Mouse (Mus musculus) bone marrow, adult 2 months (tissue): ENCODE results near the gene Trappc11. TPM values are rescaled to one million over a fixed set of nuclear protein-coding genes. Genes with fewer than 3 reads are reported as not detected.

Experiments
- H3K27ac ChIP-seq: fragments of 200-500 bp; 2 replicates; pipeline ENCODE4 v1.5.1; 2012; ENCODE audit warnings: low read depth, mild to moderate bottlenecking, control low read depth, inconsistent platforms, low read length; ENCODE audit not compliant: control insufficient read depth, poor library complexity, insufficient read depth
- H3K4me1 ChIP-seq: fragments of 200-500 bp; 2 replicates; pipeline ENCODE4 v1.6.1; 2011; ENCODE audit warnings: low read length; ENCODE audit not compliant: control insufficient read depth, insufficient read depth
- H3K4me3 ChIP-seq: fragments of 200-500 bp; replicated peaks from 2 replicates; pipeline ENCODE3; 2011; ENCODE audit warnings: mild to moderate bottlenecking, low read depth, low read length, control low read depth; ENCODE audit not compliant: control insufficient read depth
- CTCF ChIP-seq: fragments of 200-500 bp; IDR thresholded peaks from 2 replicates; pipeline ENCODE4 v1.5.1; 2011; ENCODE audit warnings: low read length, control low read depth; ENCODE audit not compliant: control insufficient read depth, insufficient read depth
- POLR2A ChIP-seq: fragments of 200-500 bp; IDR thresholded peaks from 2 replicates; pipeline ENCODE4 v1.6.1; 2011; ENCODE audit warnings: low read depth, mild to moderate bottlenecking, control low read depth, low read length, borderline replicate concordance; ENCODE audit not compliant: control insufficient read depth
- WGBS: fragments of 180-500 bp; shearing (Covaris S2); methylation state at CpG from one replicate; pipeline ENCODE4 v1.1.7; 2018; 5-methylcytosine and 5-hydroxymethylcytosine counted together
- polyA plus RNA-seq: library from polyadenylated mRNA; stranded (reverse); fragments of >200 nt; gene quantifications from 2 replicates; pipeline ENCODE4 v1.2.4, GENCODE M21; 2011; ENCODE audit warnings: low replicate concordance; ENCODE audit not compliant: missing spikeins, insufficient read depth, insufficient read length

Trappc11 gene
- polyA plus RNA-seq, 1 experiment = 10.5 TPM

DNA sequence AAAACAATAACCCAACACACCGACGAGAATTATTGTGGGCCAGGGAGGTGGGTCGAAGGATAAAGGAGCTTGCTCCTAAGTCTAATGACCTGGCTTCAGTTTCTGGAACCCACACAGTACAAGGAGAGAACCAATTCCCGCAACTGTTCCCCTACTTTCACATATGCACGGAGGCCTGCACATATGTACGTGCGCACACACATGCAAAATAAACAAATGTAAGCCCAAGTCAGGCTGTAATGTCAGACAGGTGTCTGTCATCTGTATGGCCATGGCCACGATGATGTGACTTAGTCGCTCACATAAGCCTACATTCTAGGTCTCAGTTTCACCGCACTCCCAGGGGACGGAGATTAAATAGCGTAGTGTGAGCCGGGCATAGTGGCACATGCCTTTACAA, 30.7 kb downstream of the Trappc11 start:
- no peak overlapping the region for H3K4me3 ChIP-seq
- WGBS = 91% methylated on average over 13 of the region's 13 CpGs
- no peak for TF ChIP-seq POLR2A
- no peak for TF ChIP-seq CTCF
- no peaks in the 10 kb centered on the region for H3K4me1 ChIP-seq
- H3K27ac ChIP-seq = no peak overlapping the region

DNA sequence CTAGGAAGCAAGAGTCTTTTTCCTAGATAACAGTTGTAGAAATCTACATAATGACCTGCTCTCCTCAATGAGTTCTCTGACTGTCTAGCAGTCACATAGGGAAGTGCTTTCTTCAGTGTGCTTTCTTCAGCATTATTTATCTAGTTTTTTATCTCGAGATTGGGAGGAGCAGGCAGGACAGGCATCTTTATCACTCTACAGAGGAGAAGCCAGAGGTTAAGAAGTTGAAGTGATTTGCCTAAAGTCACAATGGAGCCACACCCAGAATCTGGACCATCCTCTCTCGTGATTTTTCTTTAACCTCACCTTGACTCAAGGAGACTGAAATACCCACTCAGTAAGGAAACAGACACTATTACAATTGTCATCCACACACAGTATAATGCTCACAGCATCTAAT, 31.3 kb downstream of the Trappc11 start:
- WGBS = 56% methylated on average over 2 of the region's 2 CpGs
- Histone ChIP-seq H3K4me3 (no peak overlapping the region), H3K27ac (no peak overlapping the region), H3K4me1 (no peaks in the 10 kb centered on the region)
- no peak for TF ChIP-seq CTCF
- TF ChIP-seq POLR2A = no peak

DNA sequence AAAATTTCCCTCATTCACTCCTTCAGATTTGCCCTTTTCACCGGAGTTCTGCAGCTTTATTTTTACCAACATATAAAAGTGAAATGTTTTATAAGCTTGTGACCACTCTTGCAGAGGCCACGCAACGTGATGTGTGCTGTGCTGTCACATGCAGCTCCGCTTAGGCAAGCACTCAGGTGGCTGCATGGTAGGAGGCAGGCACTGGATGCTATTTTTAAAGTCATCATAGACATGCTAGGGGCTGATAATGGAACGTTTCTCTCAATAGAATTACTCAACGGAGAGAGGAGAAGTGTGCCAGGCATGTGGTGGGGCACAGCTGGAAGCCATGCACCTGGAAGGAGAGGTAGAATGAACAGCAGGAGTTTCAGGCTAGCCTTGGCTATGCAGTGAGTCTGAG, 37.8 kb downstream of the Trappc11 start:
- WGBS = 84% methylated on average over 6 of the region's 6 CpGs
- TF ChIP-seq CTCF = no peak
- TF ChIP-seq POLR2A = no peak
- Histone ChIP-seq H3K4me1 (no peaks in the 10 kb centered on the region), H3K4me3 (no peak overlapping the region), H3K27ac (no peak overlapping the region)

DNA sequence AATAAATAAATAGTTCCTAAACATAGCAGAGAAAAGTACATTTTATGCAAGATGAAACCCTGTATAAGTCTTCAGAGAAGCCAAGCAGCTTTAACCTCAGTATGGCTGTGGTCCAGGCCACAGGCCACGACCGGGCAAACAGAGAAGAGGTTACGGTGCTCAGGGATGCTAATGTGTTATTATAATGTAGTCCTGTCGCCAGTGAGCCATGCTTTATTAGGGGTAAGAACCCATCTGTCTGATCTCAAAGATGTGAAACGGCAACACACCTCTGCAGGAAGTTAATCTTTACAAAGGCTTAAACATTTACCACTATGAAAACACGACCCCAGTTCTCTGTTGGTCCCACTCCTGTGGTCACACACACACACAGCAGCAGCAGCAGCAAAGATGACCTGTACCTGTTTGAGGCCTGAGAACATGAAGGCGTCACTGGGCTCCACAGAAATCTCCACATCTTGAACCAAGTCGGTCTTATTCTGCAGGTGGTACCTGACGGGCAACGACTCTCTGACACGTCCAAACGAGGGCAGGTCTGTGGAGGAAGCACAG, 38.6 kb downstream of the Trappc11 start:
- Histone ChIP-seq H3K4me3 (no peak overlapping the region), H3K27ac (no peak overlapping the region), H3K4me1 (no peaks in the 10 kb centered on the region)
- TF ChIP-seq POLR2A (no peak), CTCF (no peak)
- WGBS = 78% methylated on average over 12 of the region's 12 CpGs

DNA sequence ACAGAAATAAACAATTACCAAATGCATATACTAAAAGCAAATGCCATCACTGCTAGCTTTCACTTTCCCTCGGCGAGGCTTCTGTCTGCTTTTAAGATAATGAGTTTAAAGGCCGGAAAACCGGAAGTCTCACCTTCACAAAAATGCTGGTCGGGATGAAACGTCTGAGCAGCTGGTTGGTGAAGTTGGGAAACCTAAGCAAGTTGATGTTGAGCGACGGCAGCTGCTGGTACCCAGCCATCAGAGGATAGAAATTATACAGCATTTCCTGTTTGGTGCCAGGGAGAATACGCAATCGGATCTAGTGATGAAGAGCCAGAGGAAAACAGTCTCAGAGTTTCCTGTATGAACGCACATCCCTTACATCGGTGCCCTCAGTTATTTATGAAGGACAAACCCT, 40.2 kb downstream of the Trappc11 start:
- H3K4me1 ChIP-seq = no peaks in the 10 kb centered on the region
- TF ChIP-seq CTCF = no peak
- no peak for TF ChIP-seq POLR2A

DNA sequence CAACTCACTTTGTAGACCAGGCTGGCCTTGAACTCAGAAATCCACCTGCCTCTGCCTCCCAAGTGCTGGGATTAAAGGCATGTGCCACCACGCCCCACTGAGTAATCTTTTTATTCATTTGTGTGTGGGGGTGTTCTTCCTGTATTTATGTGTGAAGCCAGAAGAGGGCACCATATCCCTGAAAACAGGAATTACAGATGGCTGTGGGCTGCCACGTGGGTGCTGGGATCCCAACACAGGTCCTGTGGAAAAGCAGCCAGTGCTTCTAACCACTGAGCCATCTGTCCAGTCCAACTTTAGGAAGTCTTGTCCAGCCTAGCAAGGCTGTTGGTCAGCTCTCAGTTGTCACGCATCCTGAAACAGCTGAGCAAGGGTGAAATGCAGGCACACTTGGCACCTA, 46.0 kb downstream of the Trappc11 start:
- 80% methylated on average over 3 of the region's 3 CpGs for WGBS
- TF ChIP-seq POLR2A (no peak), CTCF (no peak)
- H3K4me3 ChIP-seq = no peak overlapping the region
- H3K27ac ChIP-seq = no peak overlapping the region
- no peaks in the 10 kb centered on the region for H3K4me1 ChIP-seq

More for the DNA sequence above, 40.2 kb downstream of the Trappc11 start:
- WGBS = 89% methylated on average over 12 of the region's 12 CpGs
- Histone ChIP-seq H3K4me3 (no peak overlapping the region), H3K27ac (no peak overlapping the region)

DNA sequence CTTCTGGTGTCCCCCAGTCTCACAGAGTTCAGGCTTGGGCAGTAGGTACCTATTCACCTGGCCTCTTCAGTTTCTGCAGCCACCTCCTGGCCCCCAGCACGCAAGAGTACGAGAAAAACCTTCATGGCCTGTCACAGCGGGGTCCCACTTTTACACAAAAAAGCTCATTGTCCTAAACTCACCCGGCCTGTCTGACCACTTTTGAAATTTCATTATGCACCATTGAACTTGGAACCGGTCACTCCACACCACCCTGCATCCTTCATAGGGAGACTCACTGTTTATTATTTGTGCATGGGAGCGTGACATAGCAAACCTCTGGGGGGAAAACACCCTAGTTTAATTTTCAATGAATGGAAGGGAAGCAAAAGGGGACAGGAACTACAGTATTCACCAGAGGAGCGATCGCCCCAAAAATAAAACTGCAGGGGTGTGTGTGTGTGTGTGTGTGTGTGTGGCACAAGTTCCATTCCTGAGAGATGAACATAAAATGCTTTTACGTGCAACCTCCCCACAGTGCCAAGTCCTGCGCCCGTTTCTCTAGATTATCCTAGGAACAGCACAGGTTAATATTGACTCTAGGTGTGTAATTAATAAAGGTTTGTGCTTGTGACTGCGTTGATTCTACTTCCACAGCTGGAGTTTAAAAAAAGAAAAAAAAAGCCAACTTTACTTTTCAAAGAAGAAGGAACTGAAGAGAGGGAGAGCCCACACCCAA, 50.8 kb downstream of the Trappc11 start:
- no peak overlapping the region for H3K4me3 ChIP-seq
- no peak for TF ChIP-seq CTCF
- 83% methylated on average over 12 of the region's 12 CpGs for WGBS
- no peak overlapping the region for H3K27ac ChIP-seq
- H3K4me1 ChIP-seq = no peaks in the 10 kb centered on the region

DNA sequence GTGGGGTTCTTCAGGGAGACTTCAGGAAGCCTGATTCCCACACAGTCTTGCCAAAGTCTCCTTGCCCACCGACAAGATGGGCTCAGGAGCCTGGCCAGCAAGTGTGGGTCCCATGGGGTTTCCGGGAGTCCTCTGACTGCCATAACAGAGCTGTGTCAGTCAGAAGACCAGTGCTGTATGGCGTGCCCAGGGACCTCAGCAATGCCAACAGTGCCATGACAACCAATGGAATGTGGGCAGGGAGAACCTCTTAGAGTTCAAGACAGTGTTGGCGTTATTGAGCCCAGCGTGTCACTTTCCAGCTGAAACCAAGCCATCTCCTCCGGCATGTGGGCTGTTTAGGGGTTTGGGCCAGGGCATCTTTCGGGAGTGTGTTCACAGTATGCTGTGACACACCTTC, 53.2 kb downstream of the Trappc11 start:
- WGBS = 88% methylated on average over 7 of the region's 7 CpGs
- H3K27ac ChIP-seq = no peak overlapping the region
- TF ChIP-seq POLR2A (no peak), CTCF (no peak)

More for the DNA sequence above, 53.2 kb downstream of the Trappc11 start:
- H3K4me3 ChIP-seq = no peak overlapping the region
- H3K4me1 ChIP-seq = no peaks in the 10 kb centered on the region
